Mouse (Mus musculus) kidney, adult 2 months (tissue): ENCODE measurements at regions not wholly inside any gene's neighbourhood (a gene's known extent, or its start where the extent isn't known, plus 50 kb on each side); places are given as distances from the start of the nearest gene placed in this dataset.

Source experiments
- CTCF ChIP-seq: fragments of 200-500 bp; conservative IDR thresholded peaks from 2 replicates; pipeline ENCODE4 v1.5.1; 2011; ENCODE audit warnings: low read depth, mild to moderate bottlenecking, control low read depth, low read length, moderate library complexity, mixed read lengths; ENCODE audit not compliant: insufficient read depth, insufficient read length
- POLR2A ChIP-seq: fragments of 200-500 bp; IDR thresholded peaks from one replicate; pipeline ENCODE4 v1.6.1; 2011; ENCODE audit warnings: low read depth, low read length, control low read depth

DNA sequence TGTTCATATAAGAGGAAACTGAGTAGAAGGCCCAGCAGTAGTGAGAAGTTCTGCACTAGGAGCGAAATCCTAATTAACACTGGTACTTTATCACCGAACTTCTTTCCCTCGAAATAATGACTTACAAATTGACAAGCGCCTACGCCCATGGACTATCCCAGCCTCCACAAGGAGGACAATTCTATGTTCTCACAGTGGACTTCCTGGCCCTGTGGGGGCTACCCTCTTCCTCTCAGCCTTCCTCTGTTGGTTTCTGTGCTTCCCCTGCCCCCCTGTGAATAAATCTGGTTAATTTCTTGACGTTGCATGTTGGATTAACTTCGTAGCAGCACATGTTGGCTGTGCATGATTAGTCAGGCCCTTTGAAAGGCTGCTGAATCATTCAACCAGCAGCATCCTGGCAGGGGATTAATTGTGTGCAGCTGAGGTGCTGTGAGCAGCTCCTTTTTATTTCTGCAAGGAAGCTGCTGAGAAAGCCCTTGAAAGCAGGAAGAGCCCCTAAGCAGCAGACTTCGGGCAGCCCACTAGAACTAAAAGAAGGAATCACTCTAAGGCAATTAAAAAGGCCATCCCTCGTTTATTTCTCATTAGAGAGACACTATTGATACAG lies 117.4 kb downstream of the Pmp22 start:
- no peak for TF ChIP-seq POLR2A
- TF ChIP-seq CTCF: no peak
